In the genomic region with DNA sequence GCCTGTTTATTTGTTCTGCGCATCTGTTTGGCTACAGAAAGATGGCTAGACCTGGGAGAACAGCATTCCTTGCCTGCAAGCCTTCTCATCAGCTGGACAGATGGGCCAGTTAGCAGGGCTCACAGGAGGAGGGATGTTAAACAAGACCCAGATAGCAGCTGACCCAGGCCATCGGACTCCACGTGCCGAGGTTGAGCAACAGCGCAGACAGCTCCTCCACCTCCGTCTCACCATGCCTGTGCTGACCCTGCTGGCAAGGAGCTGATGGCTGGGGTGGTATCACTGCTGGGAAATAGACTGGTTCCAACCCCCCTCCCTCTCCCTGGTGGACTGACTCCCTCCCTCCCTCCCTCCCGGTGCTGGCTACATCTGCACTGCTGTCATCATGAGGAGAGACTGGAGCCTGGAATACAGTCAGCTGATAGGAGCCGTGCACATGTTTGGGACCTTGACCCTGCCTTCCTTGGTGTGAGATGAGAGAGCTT, we compare ENCODE assay signal across 9 mouse cellular contexts.
A peak's percentile ranks its signal among the peaks of the same experiment; 100 is the strongest.
DNase-seq lines count a peak whose midpoint lies in the region; ATAC-seq lines count a peak whose summit lies in the region.
"Had no signal": no experiment of that assay in that cellular context is flagged by ENCODE, and none has a peak within 500 bp of the region (broad histone marks: within the 10 kb centered on the region; RNA-seq: fewer than 3 reads in every experiment).

No protein-coding gene starts in this region.

- H3K9me3 ChIP-seq in forebrain, embryonic 14.5 days (replicated peaks; ENCODE audit: control insufficient read depth, low read length), result no peaks in the 10 kb centered on the region

- intact Hi-C loops in heart, postnatal 10 days (cut with DNase I), result loop anchor here (2.0 kb wide), 1 partner anchor 77 kb away; no protein-coding TSS in a partner anchor

- 82% methylated on average over 8 of the region's 8 CpGs for WGBS in forebrain, embryonic 14.5 days

- no peak overlapping the region for H3K9ac ChIP-seq in forebrain, embryonic 14.5 days (ENCODE audit: low read length)

- no peak overlapping the region for H3K27ac ChIP-seq in forebrain, embryonic 14.5 days (ENCODE audit: low read depth, low read length)

- ATAC-seq in forebrain, embryonic 14.5 days, result no peak

- DNase-seq in cerebellum, adult 9-11 months, result peak; percentile 1
- no peak for DNase-seq in cerebellum, postnatal 14 days
- DNase-seq in testis, postnatal 14 days (ENCODE audit: low spot score), result peak; percentile 23
- no peak for DNase-seq in testis, postnatal 10 days (ENCODE audit: low spot score)
- DNase-seq in heart, postnatal 10 days, result peak; percentile 69 to 74
- DNase-seq in spleen, postnatal 36 days (ENCODE audit: low spot score in 2 of 2), result no peak
- no peak for DNase-seq in forebrain, embryonic 14.5 days (ENCODE audit: low spot score)
- DNase-seq in kidney, adult 9 months, result no peak
- DNase-seq: B cell, adult 2 months had no signal

- no peaks in the 10 kb centered on the region for H3K27me3 ChIP-seq in forebrain, embryonic 14.5 days (replicated peaks; ENCODE audit: control insufficient read depth, insufficient read depth, low read length)

- no peak overlapping the region for H3K4me3 ChIP-seq in forebrain, embryonic 14.5 days (ENCODE audit: low read depth, low read length)

- H3K4me2 ChIP-seq in forebrain, embryonic 14.5 days (ENCODE audit: low read length), result no peak overlapping the region

- no peaks in the 10 kb centered on the region for H3K4me1 ChIP-seq in forebrain, embryonic 14.5 days (ENCODE audit: control insufficient read depth, insufficient read depth, low read length)

- no peaks in the 10 kb centered on the region for H3K36me3 ChIP-seq in forebrain, embryonic 14.5 days (ENCODE audit: control insufficient read depth, insufficient read depth, low read length)

Comparison
In these comparisons a context has a peak if more than half of its experiments do, and no peak if none do; other contexts are left out.
1. DNase-seq: peak in cerebellum, adult 9-11 months (single experiment), testis, postnatal 14 days (single experiment) and heart, postnatal 10 days (2 of 2); none in cerebellum, postnatal 14 days (0 of 2), testis, postnatal 10 days (single experiment), spleen, postnatal 36 days (0 of 2), forebrain, embryonic 14.5 days (single experiment) and kidney, adult 9 months (single experiment).